Mouse (Mus musculus) intestine, embryonic 14.5 days (tissue): ENCODE measurements around the gene E4f1. TPM values are rescaled to one million over a fixed set of nuclear protein-coding genes. Genes with fewer than 3 reads are reported as not detected.
"Not testable (repeated sequence)": the region's sequence is repeated elsewhere in the genome, so short reads cannot be mapped to it uniquely, and the experiment has no call there.

Source experiments
- ATAC-seq: fragments of 200-750 bp; cut with Nextera tagmentation; replicated peaks from 2 replicates; pipeline ENCODE4 v1.8.0; 2017; ENCODE audit warnings: low read depth, moderate number of reproducible peaks, moderate TSS enrichment, moderate library complexity; ENCODE audit not compliant: low FRiP score, low TSS enrichment
- DNase-seq: peaks from one replicate; pipeline ENCODE4 v3.0.0-alpha.2; 2018; ENCODE audit warnings: low spot score
- H3K27ac ChIP-seq: fragments of 300-500 bp; sonication (generic); 2 replicates; pipeline ENCODE4 v1.5.1; 2014; ENCODE audit warnings: low read depth, mild to moderate bottlenecking, control low read depth
- H3K27me3 ChIP-seq: fragments of 300-500 bp; sonication (generic); replicated peaks from 2 replicates; pipeline ENCODE4 v1.6.1; 2014; ENCODE audit warnings: low read length, control low read depth; ENCODE audit not compliant: control insufficient read depth, insufficient read depth
- H3K36me3 ChIP-seq: fragments of 300-500 bp; sonication (generic); 2 replicates; pipeline ENCODE4 v1.6.1; 2014; ENCODE audit warnings: low read length, control low read depth; ENCODE audit not compliant: control insufficient read depth, insufficient read depth
- H3K4me1 ChIP-seq: fragments of 300-500 bp; sonication (generic); replicated peaks from 2 replicates; pipeline ENCODE4 v1.6.1; 2014; ENCODE audit warnings: low read length, control low read depth, mixed read lengths; ENCODE audit not compliant: control insufficient read depth, insufficient read depth
- H3K4me2 ChIP-seq: fragments of 300-500 bp; sonication (generic); 2 replicates; pipeline ENCODE4 v1.6.1; 2014; ENCODE audit warnings: low read length
- H3K4me3 ChIP-seq: fragments of 300-500 bp; sonication (generic); 2 replicates; pipeline ENCODE4 v1.5.1; 2014; ENCODE audit warnings: low read depth, low read length, control low read depth, mixed read lengths
- H3K9ac ChIP-seq: fragments of 300-500 bp; sonication (generic); 2 replicates; pipeline ENCODE4 v1.6.1; 2014; ENCODE audit warnings: mild to moderate bottlenecking, low read length
- H3K9me3 ChIP-seq: fragments of 300-500 bp; sonication (generic); 2 replicates; pipeline ENCODE4 v1.6.1; 2016; ENCODE audit warnings: low read length, control low read depth; ENCODE audit not compliant: control insufficient read depth
- WGBS: fragments of 180-500 bp; shearing (Covaris S2); extraction: QIAGEN DNeasy Blood & Tissue Kit; methylation state at CpG from one replicate; pipeline ENCODE4 v1.1.7; 2014; 5-methylcytosine and 5-hydroxymethylcytosine counted together
- polyA plus RNA-seq: library from polyadenylated mRNA; unstranded; fragments of >200 nt; fragmentation: Nextera tagmentation; extraction: Ambion mirVana; gene quantifications from 2 replicates; pipeline ENCODE4 v1.2.1, GENCODE M21; 2014

The E4f1 gene
- polyA plus RNA-seq, 1 experiment from 2014 or later, result 23.2 TPM

GRCm38 (mm10) chr17:24425326-24425725, 44.8 kb downstream of the E4f1 start:
- not testable (repeated sequence) for H3K4me3 ChIP-seq, H3K9ac ChIP-seq, DNase-seq, H3K27me3 ChIP-seq, H3K27ac ChIP-seq, ATAC-seq, H3K9me3 ChIP-seq, H3K4me2 ChIP-seq, H3K4me1 ChIP-seq
- H3K36me3 ChIP-seq, result peaks cover 51% of the 10 kb centered on the region
- 83% methylated on average over 5 of the region's 8 CpGs for WGBS

GRCm38 (mm10) chr17:24424489-24424888, 45.6 kb downstream of the E4f1 start:
- no peaks in the 10 kb centered on the region for H3K27me3 ChIP-seq

GRCm38 (mm10) chr17:24423114-24423513, 47.0 kb downstream of the E4f1 start:
- WGBS, result 95% methylated on average over 4 of the region's 4 CpGs
- peaks cover 5% of the 10 kb centered on the region for H3K4me1 ChIP-seq
- no peaks in the 10 kb centered on the region for H3K9me3 ChIP-seq
- H3K36me3 ChIP-seq, result peaks cover 74% of the 10 kb centered on the region
- no peak overlapping the region for H3K27ac ChIP-seq
- no peak overlapping the region for H3K9ac ChIP-seq
- ATAC-seq, result no peak
- no peak overlapping the region for H3K4me3 ChIP-seq
- no peak for DNase-seq
- H3K27me3 ChIP-seq, result no peaks in the 10 kb centered on the region
- no peak overlapping the region for H3K4me2 ChIP-seq

More at GRCm38 (mm10) chr17:24424489-24424888, 45.6 kb downstream of the E4f1 start:
- Histone ChIP-seq H3K4me2 (no peak overlapping the region), H3K4me3 (no peak overlapping the region), H3K9me3 (no peaks in the 10 kb centered on the region), H3K4me1 (peaks cover 5% of the 10 kb centered on the region), H3K9ac (no peak overlapping the region), H3K27ac (no peak overlapping the region), H3K36me3 (peaks cover 60% of the 10 kb centered on the region)
- ATAC-seq (no peak), DNase-seq (no peak)
- WGBS, result 94% methylated on average over 5 of the region's 5 CpGs

- DNase-seq, result no peak
- peak overlapping the region; percentile 95 for H3K4me2 ChIP-seq
- no peaks in the 10 kb centered on the region for H3K27me3 ChIP-seq
- no peak overlapping the region for H3K27ac ChIP-seq
- H3K36me3 ChIP-seq, result peaks cover 58% of the 10 kb centered on the region
- peak overlapping the region; percentile 94 for H3K4me3 ChIP-seq
- 79% methylated on average over 3 of the region's 3 CpGs for WGBS
- H3K4me1 ChIP-seq, result peaks cover 16% of the 10 kb centered on the region
- peak overlapping the region; percentile 86 for H3K9ac ChIP-seq
- no peaks in the 10 kb centered on the region for H3K9me3 ChIP-seq
- no peak for ATAC-seq
These were observed 54.0 kb downstream of the E4f1 start for GRCm38 (mm10) chr17:24416051-24416652.

- peaks cover 56% of the 10 kb centered on the region for H3K36me3 ChIP-seq
These were observed 55.1 kb downstream of the E4f1 start for GRCm38 (mm10) chr17:24415011-24415410.

GRCm38 (mm10) chr17:24414230-24414976, 55.7 kb downstream of the E4f1 start, which contains the start of gene Rnps1:
TSS of gene Rnps1 (plus strand) at chr17:24414565.
- ATAC-seq, result peak; percentile 93
- Histone ChIP-seq H3K27ac (peak within 1 kb of the TSS; percentile 92), H3K4me3 (peak within 1 kb of the TSS; percentile 94), H3K27me3 (no peaks in the 10 kb centered on the region), H3K4me1 (peaks cover 16% of the 10 kb centered on the region), H3K9ac (peak within 1 kb of the TSS; percentile 86), H3K4me2 (peak within 1 kb of the TSS; percentile 95), H3K9me3 (no peaks in the 10 kb centered on the region), H3K36me3 (peaks cover 56% of the 10 kb centered on the region)
- DNase-seq, result peak; percentile 99
- under 1% methylated on average over 63 of the region's 64 CpGs for WGBS

More at GRCm38 (mm10) chr17:24415011-24415410, 55.1 kb downstream of the E4f1 start:
- DNase-seq (no peak), ATAC-seq (no peak)
- Histone ChIP-seq H3K9me3 (no peaks in the 10 kb centered on the region), H3K4me2 (peak overlapping the region; percentile 95), H3K9ac (peak overlapping the region; percentile 86), H3K4me1 (peaks cover 16% of the 10 kb centered on the region), H3K27me3 (no peaks in the 10 kb centered on the region), H3K4me3 (peak overlapping the region; percentile 94), H3K27ac (peak overlapping the region; percentile 92)
- WGBS, result 0% methylated on average over 21 of the region's 21 CpGs

- Histone ChIP-seq H3K27ac (peak overlapping the region; percentile 92), H3K4me1 (peaks cover 16% of the 10 kb centered on the region), H3K4me3 (peak overlapping the region; percentile 94), H3K36me3 (peaks cover 56% of the 10 kb centered on the region), H3K4me2 (peak overlapping the region; percentile 72), H3K27me3 (no peaks in the 10 kb centered on the region), H3K9ac (peak overlapping the region; percentile 72), H3K9me3 (no peaks in the 10 kb centered on the region)
- DNase-seq (peak; percentile 66), ATAC-seq (peak; percentile 43)
- whole genome bisulfite sequencing, result 29% methylated on average over 22 of the region's 22 CpGs
These were observed 56.4 kb downstream of the E4f1 start for GRCm38 (mm10) chr17:24413557-24414211.

GRCm38 (mm10) chr17:24407116-24407803, 62.9 kb downstream of the E4f1 start:
- DNase-seq (no peak), ATAC-seq (no peak)
- no peak overlapping the region for H3K4me2 ChIP-seq
- no peaks in the 10 kb centered on the region for H3K9me3 ChIP-seq
- peaks cover 46% of the 10 kb centered on the region for H3K36me3 ChIP-seq
- H3K9ac ChIP-seq, result no peak overlapping the region
- no peak overlapping the region for H3K27ac ChIP-seq
- WGBS, result 87% methylated on average over 12 of the region's 12 CpGs
- no peaks in the 10 kb centered on the region for H3K4me1 ChIP-seq
- no peaks in the 10 kb centered on the region for H3K27me3 ChIP-seq
- H3K4me3 ChIP-seq, result no peak overlapping the region
